Mouse (Mus musculus): ENCODE measurements around the gene Ubald2. TPM values are rescaled to one million over a fixed set of nuclear protein-coding genes. Genes with fewer than 3 reads are reported as not detected.

Gene Ubald2
- 10.8 TPM for polyA plus RNA-seq (2015; fragmentation: Illumina TruSeq; extraction: RNeasy Lipid Tissue Mini Kit (QIAGEN cat#74804); ENCODE audit: insufficient read depth, low read depth, low replicate concordance)

GRCm38 (mm10) chr11:116433356-116434286, at the start of gene Ubald2:
Gene Ubald2 (plus strand): TSS chr11:116434094.

GRCm38 (mm10) chr11:116412904-116413630, 20.8 kb upstream of the Ubald2 start, which contains the start of gene Rnf157:
Gene Rnf157 (minus strand): TSS chr11:116413032.

GRCm38 (mm10) chr11:116466141-116466540, 32.2 kb downstream of the Ubald2 start, which contains the start of gene Qrich2:
Gene Qrich2 (minus strand): TSS chr11:116466241.

Other genes with a start within 250 kb of the Ubald2 start
- gene Ten1, start 235.2 kb upstream of the Ubald2 start, polyA plus RNA-seq (2015; fragmentation: Illumina TruSeq; extraction: RNeasy Lipid Tissue Mini Kit (QIAGEN cat#74804); ENCODE audit: insufficient read depth, low read depth, low replicate concordance): 7.9 TPM
- 15.4 TPM for gene Acox1, start 235.0 kb upstream of the Ubald2 start, polyA plus RNA-seq (2015; fragmentation: Illumina TruSeq; extraction: RNeasy Lipid Tissue Mini Kit (QIAGEN cat#74804); ENCODE audit: insufficient read depth, low read depth, low replicate concordance)
- 1.1 TPM for gene Evpl, start 196.0 kb upstream of the Ubald2 start, polyA plus RNA-seq (2015; fragmentation: Illumina TruSeq; extraction: RNeasy Lipid Tissue Mini Kit (QIAGEN cat#74804); ENCODE audit: insufficient read depth, low read depth, low replicate concordance)
- gene Srp68, start 159.9 kb upstream of the Ubald2 start, polyA plus RNA-seq (2015; fragmentation: Illumina TruSeq; extraction: RNeasy Lipid Tissue Mini Kit (QIAGEN cat#74804); ENCODE audit: insufficient read depth, low read depth, low replicate concordance): 30.8 TPM
- not detected for gene Galr2, start 153.2 kb upstream of the Ubald2 start, polyA plus RNA-seq (2015; fragmentation: Illumina TruSeq; extraction: RNeasy Lipid Tissue Mini Kit (QIAGEN cat#74804); ENCODE audit: insufficient read depth, low read depth, low replicate concordance)
- gene Exoc7, start 126.9 kb upstream of the Ubald2 start, polyA plus RNA-seq (2015; fragmentation: Illumina TruSeq; extraction: RNeasy Lipid Tissue Mini Kit (QIAGEN cat#74804); ENCODE audit: insufficient read depth, low read depth, low replicate concordance): 9.2 TPM
- 1.4 TPM for gene Foxj1, start 98.7 kb upstream of the Ubald2 start, polyA plus RNA-seq (2015; fragmentation: Illumina TruSeq; extraction: RNeasy Lipid Tissue Mini Kit (QIAGEN cat#74804); ENCODE audit: insufficient read depth, low read depth, low replicate concordance)
- 1.6 TPM for gene Rnf157, start 21.1 kb upstream of the Ubald2 start, polyA plus RNA-seq (2015; fragmentation: Illumina TruSeq; extraction: RNeasy Lipid Tissue Mini Kit (QIAGEN cat#74804); ENCODE audit: insufficient read depth, low read depth, low replicate concordance)
- not detected for gene Qrich2, start 32.1 kb downstream of the Ubald2 start, polyA plus RNA-seq (2015; fragmentation: Illumina TruSeq; extraction: RNeasy Lipid Tissue Mini Kit (QIAGEN cat#74804); ENCODE audit: insufficient read depth, low read depth, low replicate concordance)
- 59.0 TPM for gene Prpsap1, start 60.1 kb downstream of the Ubald2 start, polyA plus RNA-seq (2015; fragmentation: Illumina TruSeq; extraction: RNeasy Lipid Tissue Mini Kit (QIAGEN cat#74804); ENCODE audit: insufficient read depth, low read depth, low replicate concordance)
- gene Sphk1, start 96.8 kb downstream of the Ubald2 start, polyA plus RNA-seq (2015; fragmentation: Illumina TruSeq; extraction: RNeasy Lipid Tissue Mini Kit (QIAGEN cat#74804); ENCODE audit: insufficient read depth, low read depth, low replicate concordance): 4.7 TPM
- gene Ube2o, start 147.4 kb downstream of the Ubald2 start, polyA plus RNA-seq (2015; fragmentation: Illumina TruSeq; extraction: RNeasy Lipid Tissue Mini Kit (QIAGEN cat#74804); ENCODE audit: insufficient read depth, low read depth, low replicate concordance): 8.1 TPM
- gene Aanat, start 152.3 kb downstream of the Ubald2 start, polyA plus RNA-seq (2015; fragmentation: Illumina TruSeq; extraction: RNeasy Lipid Tissue Mini Kit (QIAGEN cat#74804); ENCODE audit: insufficient read depth, low read depth, low replicate concordance): not detected
- gene Rhbdf2, start 192.9 kb downstream of the Ubald2 start, polyA plus RNA-seq (2015; fragmentation: Illumina TruSeq; extraction: RNeasy Lipid Tissue Mini Kit (QIAGEN cat#74804); ENCODE audit: insufficient read depth, low read depth, low replicate concordance): 5.8 TPM
- not detected for gene Prcd, start 219.4 kb downstream of the Ubald2 start, polyA plus RNA-seq (2015; fragmentation: Illumina TruSeq; extraction: RNeasy Lipid Tissue Mini Kit (QIAGEN cat#74804); ENCODE audit: insufficient read depth, low read depth, low replicate concordance)
- gene Cygb, start 220.2 kb downstream of the Ubald2 start, polyA plus RNA-seq (2015; fragmentation: Illumina TruSeq; extraction: RNeasy Lipid Tissue Mini Kit (QIAGEN cat#74804); ENCODE audit: insufficient read depth, low read depth, low replicate concordance): 17.1 TPM

Measured in pancreas, adult 10 weeks (tissue).